Mouse (Mus musculus): ENCODE measurements around the gene Trib3.

DNA sequence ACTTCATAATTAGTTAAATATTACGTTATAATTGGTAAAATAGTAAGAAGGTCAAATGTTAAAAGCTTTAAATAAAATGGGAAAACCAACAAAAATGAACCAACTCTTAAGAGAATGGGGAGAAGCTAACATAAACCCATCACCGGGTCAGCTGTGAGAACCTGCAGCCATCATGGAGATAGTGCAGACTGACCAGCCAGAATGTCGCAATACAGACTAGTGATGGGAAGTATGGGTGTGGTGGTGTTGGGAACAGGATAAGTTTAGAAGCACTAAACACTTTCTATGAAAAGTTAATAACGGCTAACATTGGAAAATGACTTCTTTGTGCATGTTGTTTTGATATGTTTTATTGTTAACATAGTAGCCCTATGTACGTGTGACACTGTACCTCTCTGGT is 56.3 kb downstream of the Trib3 start:
- TF ChIP-seq POLR2A (IDR thresholded peaks at IDR 0.05; ENCODE audit: borderline replicate concordance, extremely low read depth, low read depth, low read length) (no peak), CTCF (IDR thresholded peaks at IDR 0.05; ENCODE audit: insufficient read depth, low read length) (no peak)
